Mouse (Mus musculus): ENCODE measurements at regions not wholly inside any gene's neighbourhood (a gene's known extent, or its start where the extent isn't known, plus 50 kb on each side); places are given as distances from the start of the nearest gene placed in this dataset.

GRCm38 (mm10) chrX:66524891-66525290, 124.2 kb upstream of the Slitrk2 start:
- no peak for DNase-seq (ENCODE audit: extremely low read depth, low read depth, low spot score)

GRCm38 (mm10) chrX:66526842-66527623, 122.1 kb upstream of the Slitrk2 start:
- no peak for DNase-seq (ENCODE audit: extremely low read depth, low read depth, low spot score)

- no peak for DNase-seq (ENCODE audit: extremely low read depth, low read depth, low spot score)
Measured at GRCm38 (mm10) chrX:66528931-66529330, 120.2 kb upstream of the Slitrk2 start.

- DNase-seq (ENCODE audit: extremely low read depth, low read depth, low spot score) = no peak
Measured at GRCm38 (mm10) chrX:66544002-66544520, 105.1 kb upstream of the Slitrk2 start.

GRCm38 (mm10) chrX:66554539-66554938, 94.6 kb upstream of the Slitrk2 start:
- DNase-seq (ENCODE audit: extremely low read depth, low read depth, low spot score) = peak; percentile 8
